Mouse (Mus musculus): Measurements from ENCODE around the gene Prim2.

Gene Prim2

DNA sequence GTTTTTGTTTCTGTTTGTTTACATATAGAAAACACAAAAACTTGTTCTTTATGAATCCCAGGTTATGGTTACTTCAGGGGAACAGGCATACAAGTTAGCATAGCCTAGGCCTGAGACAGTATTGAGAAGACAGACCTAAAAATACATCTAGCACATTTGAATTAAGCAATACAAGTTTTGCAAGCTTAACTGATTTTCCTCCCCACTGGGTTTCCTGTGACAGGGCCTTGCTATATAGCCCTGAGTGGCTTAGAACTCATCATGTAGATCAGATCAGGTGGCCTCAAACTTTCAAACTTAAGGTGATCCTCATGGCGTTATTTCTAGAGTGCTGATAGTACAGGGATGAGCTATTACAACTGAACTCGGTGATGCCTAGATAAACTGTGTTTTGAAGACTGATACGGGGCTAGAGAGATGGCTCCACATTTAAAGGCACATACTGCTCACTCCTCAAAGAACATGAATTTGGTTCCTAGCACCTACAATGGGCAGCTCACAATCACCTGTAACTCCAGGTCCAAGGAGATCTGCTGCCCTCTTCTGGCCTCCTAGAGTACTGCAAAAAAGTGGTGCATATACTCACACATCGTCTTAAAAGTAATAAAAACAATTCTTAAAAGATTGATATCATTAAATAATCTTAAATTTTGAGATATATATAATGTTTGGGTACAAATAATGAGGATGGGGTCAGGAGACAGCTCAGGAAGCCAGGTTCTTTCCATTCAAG, 133.2 kb downstream of the Prim2 start:
- DNase-seq, result no peak

GRCm38 (mm10) chr1:33535140-33535686, 134.4 kb downstream of the Prim2 start:
- DNase-seq, result no peak

DNA sequence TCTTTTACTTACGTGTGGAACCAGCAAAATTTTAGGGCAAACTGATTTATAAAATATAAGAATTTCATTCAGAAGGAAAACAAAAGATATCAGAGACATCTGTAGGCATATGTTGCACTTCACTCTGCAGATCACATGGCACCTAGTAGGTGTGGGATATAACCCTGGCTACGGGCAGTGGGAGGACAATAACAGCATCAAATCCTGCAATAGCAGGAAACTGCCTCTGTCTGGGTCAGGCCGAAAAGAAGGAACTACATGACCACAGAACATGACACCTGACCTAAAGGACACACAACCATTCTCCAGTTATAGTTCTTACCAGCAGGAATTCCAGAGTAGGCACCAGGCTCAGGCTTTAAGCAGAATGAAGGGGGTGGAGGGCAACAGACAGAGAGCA, 137.7 kb downstream of the Prim2 start:
- no peak for DNase-seq

- no peak for DNase-seq
Measured at GRCm38 (mm10) chr1:33531097-33531856, 138.3 kb downstream of the Prim2 start.

GRCm38 (mm10) chr1:33530491-33530890, 139.1 kb downstream of the Prim2 start:
- no peak for DNase-seq

- no peak for DNase-seq
Measured at GRCm38 (mm10) chr1:33529543-33530232, 139.9 kb downstream of the Prim2 start.

DNA sequence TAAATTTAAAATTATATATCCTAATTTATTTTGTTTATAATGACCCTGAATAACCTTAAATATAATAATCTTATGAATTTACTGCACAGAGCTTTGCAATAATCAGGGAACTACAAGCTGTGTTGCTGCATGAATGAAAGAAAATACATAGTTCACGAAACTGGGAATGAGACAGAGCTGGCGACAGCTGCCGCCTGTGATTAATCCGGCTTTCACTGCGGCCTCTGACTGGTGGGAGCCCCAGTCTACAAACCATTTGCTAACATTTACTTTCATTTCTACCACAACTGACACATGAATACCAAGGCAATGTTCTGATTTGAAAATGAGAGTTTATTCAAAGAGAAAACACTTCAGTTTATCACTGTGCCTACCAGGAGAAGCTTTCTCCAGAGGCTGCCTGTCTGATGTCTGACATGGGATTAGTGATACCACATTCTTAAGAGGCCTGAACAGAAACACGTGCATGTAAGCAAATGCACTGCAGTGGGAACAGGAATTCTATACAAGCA, 142.2 kb downstream of the Prim2 start:
- DNase-seq, result peak; percentile 19

DNA sequence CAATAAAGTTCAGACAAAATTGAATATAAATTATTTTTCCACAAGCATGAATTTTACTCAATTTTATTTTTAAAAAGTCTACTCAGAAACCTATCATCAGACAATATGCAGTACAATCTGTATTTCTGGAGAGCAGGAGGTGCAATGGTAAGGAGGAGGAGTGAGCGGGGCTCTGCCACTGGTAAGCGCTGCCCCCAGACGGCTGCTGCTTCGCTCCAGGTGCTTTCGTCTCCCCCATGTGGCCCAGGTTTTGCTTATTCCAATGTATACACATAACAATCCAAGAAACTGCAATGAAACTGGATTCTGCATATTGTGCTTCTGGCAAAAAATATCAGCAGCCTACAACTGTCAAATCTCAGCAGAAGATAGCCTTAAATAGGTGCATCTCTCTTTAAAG, 146.4 kb downstream of the Prim2 start:
- no peak for DNase-seq

GRCm38 (mm10) chr1:33515124-33515523, 154.5 kb downstream of the Prim2 start:
- DNase-seq, result no peak

GRCm38 (mm10) chr1:33511310-33511709, 158.3 kb downstream of the Prim2 start:
- DNase-seq, result no peak

- DNase-seq, result no peak
Measured at GRCm38 (mm10) chr1:33504371-33504770, 165.2 kb downstream of the Prim2 start.

- no peak for DNase-seq
Measured at GRCm38 (mm10) chr1:33502890-33503289, 166.7 kb downstream of the Prim2 start.

- DNase-seq, result no peak
Measured at GRCm38 (mm10) chr1:33502298-33502697, 167.3 kb downstream of the Prim2 start.

DNA sequence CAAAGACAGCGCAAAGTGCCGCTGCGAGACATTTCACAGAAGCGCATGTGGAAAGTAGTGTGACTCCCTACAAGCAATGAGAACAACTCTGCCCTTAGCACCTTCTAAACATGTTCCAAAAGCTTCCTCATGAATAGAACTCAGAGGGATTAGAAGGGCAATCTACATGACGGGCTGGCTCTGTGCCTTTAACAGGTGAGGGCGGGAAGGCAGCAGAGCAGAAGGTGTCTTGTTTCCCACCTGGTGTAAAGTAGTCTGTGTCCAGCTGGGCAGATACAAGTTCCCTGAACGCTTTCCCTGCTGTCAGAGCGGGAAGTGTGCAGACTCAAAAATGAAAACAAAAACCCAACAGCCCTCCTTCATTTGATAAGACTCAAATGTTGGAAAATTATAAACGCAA, 169.5 kb downstream of the Prim2 start:
- no peak for DNase-seq

GRCm38 (mm10) chr1:33499603-33500002, 170.0 kb downstream of the Prim2 start:
- DNase-seq, result no peak

- no peak for DNase-seq
Measured at GRCm38 (mm10) chr1:33496128-33496527, 173.5 kb downstream of the Prim2 start.

DNA sequence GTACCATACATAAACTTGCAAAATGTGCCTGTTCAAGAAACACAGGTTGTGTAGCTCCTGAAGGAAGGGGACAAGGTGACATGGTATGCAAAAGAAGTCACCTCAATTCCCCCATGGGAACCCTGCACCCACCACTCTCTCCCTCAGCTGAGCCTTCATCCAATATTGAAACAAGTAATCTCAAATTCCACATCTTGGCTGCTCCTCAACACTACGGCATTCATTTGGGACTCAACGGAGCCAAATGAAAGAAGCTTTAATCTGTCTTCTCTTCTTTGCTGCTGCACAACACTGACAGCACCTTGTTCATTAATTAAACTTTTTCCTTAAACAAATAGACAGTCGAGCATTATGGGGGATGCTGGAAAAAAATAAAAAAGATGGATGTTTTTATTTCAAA, 174.0 kb downstream of the Prim2 start:
- no peak for DNase-seq

GRCm38 (mm10) chr1:33495203-33495553, 174.4 kb downstream of the Prim2 start:
- no peak for DNase-seq

GRCm38 (mm10) chr1:33494524-33495202, 174.9 kb downstream of the Prim2 start:
- no peak for DNase-seq

DNA sequence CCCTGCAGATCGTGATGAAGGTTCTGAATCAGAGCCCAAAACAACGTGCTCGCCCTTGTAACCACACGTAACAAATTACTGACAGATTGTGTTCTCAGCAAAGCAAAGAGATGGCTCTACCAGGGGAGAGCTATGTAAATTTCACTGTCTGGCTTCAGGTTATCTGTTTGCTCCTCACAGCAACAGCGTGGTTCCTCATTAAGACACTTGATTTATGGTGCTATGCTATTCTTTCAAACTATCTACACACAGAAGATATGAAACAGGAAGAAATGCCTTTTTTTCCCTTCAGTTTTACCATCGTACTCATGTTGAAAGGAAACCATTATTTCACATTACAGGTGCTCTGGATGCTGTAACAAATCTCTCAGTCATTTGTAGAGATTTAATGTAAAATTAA, 179.4 kb downstream of the Prim2 start:
- no peak for DNase-seq

DNA sequence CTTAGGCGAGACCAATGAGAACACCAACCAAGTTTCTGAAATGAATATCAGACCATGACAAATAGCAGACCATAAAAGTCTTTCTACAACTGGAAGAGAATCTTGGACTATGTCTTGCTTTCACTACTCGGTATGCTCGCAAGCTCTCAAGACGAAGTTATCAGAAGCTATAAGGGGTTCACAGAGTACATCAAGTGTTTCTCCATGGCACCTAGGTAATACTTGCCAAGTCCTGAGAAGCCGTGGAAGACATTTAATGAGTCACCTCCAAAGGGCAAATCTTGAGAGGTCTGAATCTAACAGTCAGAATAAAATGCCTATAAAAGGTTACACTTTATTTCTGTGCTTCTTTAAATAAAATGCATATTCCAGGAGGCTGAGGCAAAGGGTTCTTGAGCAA, 181.2 kb downstream of the Prim2 start:
- no peak for DNase-seq

DNA sequence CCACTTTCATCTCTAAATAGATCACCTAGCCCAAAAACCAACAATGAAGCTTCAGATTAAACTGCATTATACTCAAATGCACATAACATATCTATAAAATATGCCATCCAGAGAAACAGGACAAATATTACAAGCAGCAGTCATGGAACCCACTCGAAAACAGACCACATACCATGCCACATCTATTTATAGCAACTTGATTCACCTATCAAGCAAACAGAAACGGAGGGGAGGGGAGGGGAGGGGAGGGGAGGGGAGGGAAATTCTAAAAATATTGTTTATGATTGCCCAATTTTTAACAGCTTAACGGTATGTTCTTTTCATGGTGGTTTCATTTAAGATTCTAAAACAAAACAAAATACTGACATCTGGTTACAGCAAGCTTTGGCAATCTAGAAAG, 185.8 kb downstream of the Prim2 start:
- no peak for DNase-seq

DNA sequence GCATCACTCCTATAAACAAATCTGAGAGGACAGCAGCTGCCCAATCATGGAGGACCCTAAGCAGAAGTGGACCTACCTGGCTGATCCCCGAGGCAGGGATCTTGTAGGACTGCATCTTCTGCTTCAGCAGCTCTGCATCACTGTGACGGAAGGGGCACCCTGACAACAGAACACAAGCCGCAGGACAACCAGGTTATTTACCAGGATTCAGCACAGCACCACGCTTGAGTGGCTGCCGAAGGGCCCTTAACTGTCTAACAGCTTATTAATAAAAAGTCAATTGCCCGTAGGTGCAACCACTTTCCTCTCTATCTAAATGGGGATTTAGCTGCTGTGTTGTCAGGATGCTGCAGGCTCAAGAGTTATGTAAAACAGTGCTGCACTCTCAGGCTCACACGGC, 189.2 kb downstream of the Prim2 start:
- peak; percentile 33 for DNase-seq

Measured in retina, postnatal 1 day (tissue).